Mouse (Mus musculus): ENCODE results near the gene Cnpy1. TPM values are rescaled to one million over a fixed set of nuclear protein-coding genes. Genes with fewer than 3 reads are reported as not detected.

Gene Cnpy1
- polyA plus RNA-seq, 1 experiment from 2014 or later, result 0.23 TPM

DNA sequence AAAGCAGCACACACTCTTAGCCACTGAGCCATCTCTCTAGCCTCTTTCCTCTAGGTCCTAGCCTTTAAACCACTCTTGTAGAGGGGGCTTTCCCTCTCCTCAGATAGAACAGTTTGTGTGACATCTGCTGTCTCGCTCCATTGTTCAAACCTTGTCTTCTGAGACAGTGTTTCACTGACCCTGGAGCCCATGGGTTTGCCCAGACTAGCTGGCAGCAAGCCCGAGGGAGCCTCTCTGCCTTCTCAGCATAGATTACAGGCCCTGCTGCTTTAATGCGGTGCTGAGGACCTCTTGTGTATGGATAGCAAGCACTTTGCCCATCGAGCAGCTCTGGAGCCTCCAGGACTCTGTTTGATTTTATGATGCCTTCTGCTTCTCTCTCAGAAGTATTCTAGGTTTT lies 8.6 kb downstream of the Cnpy1 start:
- H3K36me3 ChIP-seq (ENCODE audit: control insufficient read depth, insufficient read depth, low read length), result no peaks in the 10 kb centered on the region
- no peak overlapping the region for H3K27ac ChIP-seq (ENCODE audit: low read depth)
- H3K9ac ChIP-seq (ENCODE audit: low read length), result no peak overlapping the region
- 55% methylated on average over 4 of the region's 4 CpGs for WGBS
- H3K27me3 ChIP-seq (replicated peaks; ENCODE audit: control insufficient read depth, insufficient read depth, low read length), result no peaks in the 10 kb centered on the region
- no peaks in the 10 kb centered on the region for H3K4me1 ChIP-seq (replicated peaks; ENCODE audit: control insufficient read depth, insufficient read depth, low read length)
- H3K9me3 ChIP-seq (ENCODE audit: control insufficient read depth, low read length), result no peaks in the 10 kb centered on the region
- no peak overlapping the region for H3K4me3 ChIP-seq (ENCODE audit: low read depth, low read length)
- no peak for ATAC-seq (replicated peaks; ENCODE audit: low FRiP score, low TSS enrichment, low read depth)
- H3K4me2 ChIP-seq (ENCODE audit: low read length), result no peak overlapping the region
- no peak for DNase-seq (ENCODE audit: low spot score)

DNA sequence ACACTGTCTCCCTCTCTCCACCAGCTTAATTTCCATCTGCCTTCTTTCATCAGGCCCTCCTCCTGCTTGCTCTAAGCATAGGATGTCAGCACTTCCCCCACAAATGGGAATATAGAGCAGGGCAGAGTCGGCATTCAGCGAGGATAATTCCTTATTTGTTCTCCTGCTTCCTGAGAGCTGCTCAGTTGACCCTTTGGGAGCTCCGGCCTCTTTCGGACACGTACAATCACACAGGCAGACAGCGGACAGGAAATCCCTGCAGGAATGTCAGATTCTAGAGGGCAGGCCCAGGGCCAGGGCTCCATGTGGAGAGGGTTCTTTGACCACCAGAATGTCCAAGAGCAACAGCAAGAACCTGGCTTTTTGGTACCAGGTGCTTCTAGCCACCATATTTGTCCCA lies 9.5 kb downstream of the Cnpy1 start:
- Histone ChIP-seq H3K9ac (ENCODE audit: low read length) (no peak overlapping the region), H3K4me3 (ENCODE audit: low read depth, low read length) (no peak overlapping the region), H3K27ac (ENCODE audit: low read depth) (no peak overlapping the region), H3K36me3 (ENCODE audit: control insufficient read depth, insufficient read depth, low read length) (no peaks in the 10 kb centered on the region), H3K9me3 (ENCODE audit: control insufficient read depth, low read length) (no peaks in the 10 kb centered on the region), H3K4me1 (replicated peaks; ENCODE audit: control insufficient read depth, insufficient read depth, low read length) (no peaks in the 10 kb centered on the region), H3K4me2 (ENCODE audit: low read length) (no peak overlapping the region), H3K27me3 (replicated peaks; ENCODE audit: control insufficient read depth, insufficient read depth, low read length) (no peaks in the 10 kb centered on the region)
- ATAC-seq (replicated peaks; ENCODE audit: low FRiP score, low TSS enrichment, low read depth), result no peak
- WGBS, result 37% methylated on average over 6 of the region's 6 CpGs
- DNase-seq (ENCODE audit: low spot score), result no peak

DNA sequence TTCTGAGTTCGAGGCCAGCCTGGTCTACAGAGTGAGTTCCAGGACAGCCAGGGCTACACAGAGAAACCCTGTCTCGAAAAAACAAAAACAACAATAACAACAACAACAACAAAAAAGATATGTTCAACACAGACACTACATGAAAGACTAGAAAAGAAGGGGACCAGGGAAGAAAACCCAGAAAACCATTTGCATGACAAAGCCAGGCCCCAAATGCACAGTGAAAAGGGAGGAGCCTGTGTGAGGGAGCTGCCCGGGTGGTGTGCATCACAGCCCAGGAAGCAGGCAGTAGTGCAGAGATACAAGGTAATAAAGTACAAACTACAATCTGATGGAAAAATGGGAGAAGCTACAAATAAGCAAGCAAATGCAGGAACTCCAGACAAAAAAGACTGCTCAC lies 13.5 kb downstream of the Cnpy1 start:
- WGBS, result 81% methylated on average over 3 of the region's 3 CpGs
- H3K4me1 ChIP-seq (replicated peaks; ENCODE audit: control insufficient read depth, insufficient read depth, low read length), result no peaks in the 10 kb centered on the region

DNA sequence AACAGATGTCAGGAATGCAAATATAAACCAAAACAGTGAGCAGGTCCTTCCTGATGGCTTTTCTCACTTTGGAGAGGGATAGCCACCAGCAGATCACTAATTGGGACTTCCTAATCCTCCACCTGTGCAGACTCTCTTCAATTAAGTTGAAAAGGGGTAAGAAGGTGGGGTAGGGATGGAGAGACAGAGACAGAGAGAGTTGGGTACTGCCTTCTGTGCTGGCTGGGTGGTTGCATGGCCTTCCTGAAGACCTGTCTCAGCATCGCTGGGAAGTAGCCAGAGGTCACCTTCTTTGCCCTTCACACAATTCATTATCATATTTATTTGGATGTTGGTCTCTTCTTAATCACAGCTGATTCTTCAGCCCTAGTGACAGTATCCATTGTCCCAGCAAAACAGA lies 26.0 kb downstream of the Cnpy1 start:
- no peak overlapping the region for H3K9ac ChIP-seq (ENCODE audit: low read length)
- H3K27ac ChIP-seq (ENCODE audit: low read depth), result no peak overlapping the region
- ATAC-seq (replicated peaks; ENCODE audit: low FRiP score, low TSS enrichment, low read depth), result no peak
- no peaks in the 10 kb centered on the region for H3K9me3 ChIP-seq (ENCODE audit: control insufficient read depth, low read length)
- H3K4me3 ChIP-seq (ENCODE audit: low read depth, low read length), result no peak overlapping the region
- no peaks in the 10 kb centered on the region for H3K36me3 ChIP-seq (ENCODE audit: control insufficient read depth, insufficient read depth, low read length)
- H3K27me3 ChIP-seq (replicated peaks; ENCODE audit: control insufficient read depth, insufficient read depth, low read length), result peaks cover 17% of the 10 kb centered on the region; the same call in 1 of the 2 replicates
- WGBS, result 83% methylated on average over 1 of the region's 1 CpGs
- DNase-seq (ENCODE audit: low spot score), result no peak
- H3K4me1 ChIP-seq (replicated peaks; ENCODE audit: control insufficient read depth, insufficient read depth, low read length), result no peaks in the 10 kb centered on the region
- no peak overlapping the region for H3K4me2 ChIP-seq (ENCODE audit: low read length)

More for the DNA sequence above, 13.5 kb downstream of the Cnpy1 start:
- H3K4me2 ChIP-seq (ENCODE audit: low read length), result no peak overlapping the region
- no peak for DNase-seq (ENCODE audit: low spot score)
- no peaks in the 10 kb centered on the region for H3K9me3 ChIP-seq (ENCODE audit: control insufficient read depth, low read length)
- no peak overlapping the region for H3K27ac ChIP-seq (ENCODE audit: low read depth)
- no peaks in the 10 kb centered on the region for H3K27me3 ChIP-seq (replicated peaks; ENCODE audit: control insufficient read depth, insufficient read depth, low read length)
- H3K4me3 ChIP-seq (ENCODE audit: low read depth, low read length), result no peak overlapping the region
- no peak for ATAC-seq (replicated peaks; ENCODE audit: low FRiP score, low TSS enrichment, low read depth)
- H3K9ac ChIP-seq (ENCODE audit: low read length), result no peak overlapping the region
- H3K36me3 ChIP-seq (ENCODE audit: control insufficient read depth, insufficient read depth, low read length), result no peaks in the 10 kb centered on the region

DNA sequence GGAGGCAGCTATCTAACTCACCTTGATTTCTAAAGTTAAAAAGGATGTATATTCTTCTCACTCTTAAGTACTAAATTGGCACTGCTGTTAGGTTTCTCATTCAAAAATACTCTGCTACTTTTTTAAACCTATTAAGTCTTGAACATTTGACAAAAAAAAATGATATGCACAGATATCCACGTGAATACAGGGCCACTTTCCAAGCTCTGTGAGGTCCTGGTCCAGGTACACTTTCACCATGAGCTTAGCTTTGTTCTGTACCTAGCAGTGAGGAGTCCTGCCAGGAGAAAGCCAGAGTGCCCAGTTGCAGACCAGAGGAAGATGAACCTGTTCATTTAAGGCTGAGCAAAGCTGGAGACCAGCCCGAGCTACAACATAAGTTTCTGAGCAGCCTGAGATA lies 32.2 kb downstream of the Cnpy1 start:
- Histone ChIP-seq H3K36me3 (ENCODE audit: control insufficient read depth, insufficient read depth, low read length) (no peaks in the 10 kb centered on the region), H3K9ac (ENCODE audit: low read length) (no peak overlapping the region), H3K4me3 (ENCODE audit: low read depth, low read length) (no peak overlapping the region), H3K4me2 (ENCODE audit: low read length) (no peak overlapping the region), H3K9me3 (ENCODE audit: control insufficient read depth, low read length) (no peaks in the 10 kb centered on the region), H3K27me3 (replicated peaks; ENCODE audit: control insufficient read depth, insufficient read depth, low read length) (peaks cover 76% of the 10 kb centered on the region), H3K4me1 (replicated peaks; ENCODE audit: control insufficient read depth, insufficient read depth, low read length) (no peaks in the 10 kb centered on the region; the same call in 1 of the 2 replicates), H3K27ac (ENCODE audit: low read depth) (no peak overlapping the region)
- DNase-seq (ENCODE audit: low spot score), result peak; percentile 6
- ATAC-seq (replicated peaks; ENCODE audit: low FRiP score, low TSS enrichment, low read depth), result no peak
- 62% methylated on average over 2 of the region's 2 CpGs for WGBS

DNA sequence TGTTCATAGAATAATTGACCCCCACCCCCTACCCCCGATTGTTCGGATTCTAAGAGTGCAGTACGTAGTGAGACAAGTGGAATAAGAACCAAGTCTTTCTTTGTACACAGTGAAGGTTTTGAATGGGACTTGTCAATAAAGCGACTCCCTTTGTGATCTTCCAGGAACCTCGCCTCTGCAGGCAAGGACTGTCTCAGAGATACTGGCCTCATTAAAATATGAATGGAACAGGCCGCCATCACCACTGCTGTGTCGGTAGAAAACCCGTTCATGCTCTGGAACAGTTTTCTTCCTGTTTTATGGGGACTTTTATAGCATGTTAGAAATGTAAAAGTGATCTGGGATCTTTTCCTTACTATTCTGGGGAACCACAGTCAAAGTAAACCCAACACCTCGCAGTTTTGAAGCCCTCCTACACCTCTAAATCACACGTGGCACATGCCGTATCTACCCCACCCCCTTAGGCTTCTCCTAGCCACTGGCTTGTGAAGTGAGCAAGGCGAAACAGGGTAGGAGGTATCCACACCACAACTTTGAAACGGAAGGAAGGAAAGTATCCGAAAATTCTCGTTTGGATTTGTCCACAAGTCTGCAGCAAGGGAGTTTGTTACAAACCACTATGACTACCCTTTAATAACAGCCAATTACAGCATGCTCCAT lies 33.8 kb downstream of the Cnpy1 start:
- ATAC-seq (replicated peaks; ENCODE audit: low FRiP score, low TSS enrichment, low read depth) (no peak), DNase-seq (ENCODE audit: low spot score) (peak; percentile 51)
- WGBS, result 3% methylated on average over 15 of the region's 15 CpGs
- H3K36me3 ChIP-seq (ENCODE audit: control insufficient read depth, insufficient read depth, low read length), result no peaks in the 10 kb centered on the region
- no peaks in the 10 kb centered on the region; the same call in 1 of the 2 replicates for H3K4me1 ChIP-seq (replicated peaks; ENCODE audit: control insufficient read depth, insufficient read depth, low read length)
- H3K9ac ChIP-seq (ENCODE audit: low read length), result no peak overlapping the region
- H3K27ac ChIP-seq (ENCODE audit: low read depth), result no peak overlapping the region
- H3K9me3 ChIP-seq (ENCODE audit: control insufficient read depth, low read length), result no peaks in the 10 kb centered on the region
- H3K4me2 ChIP-seq (ENCODE audit: low read length), result no peak overlapping the region
- H3K27me3 ChIP-seq (replicated peaks; ENCODE audit: control insufficient read depth, insufficient read depth, low read length), result peaks cover 91% of the 10 kb centered on the region
- no peak overlapping the region for H3K4me3 ChIP-seq (ENCODE audit: low read depth, low read length)

DNA sequence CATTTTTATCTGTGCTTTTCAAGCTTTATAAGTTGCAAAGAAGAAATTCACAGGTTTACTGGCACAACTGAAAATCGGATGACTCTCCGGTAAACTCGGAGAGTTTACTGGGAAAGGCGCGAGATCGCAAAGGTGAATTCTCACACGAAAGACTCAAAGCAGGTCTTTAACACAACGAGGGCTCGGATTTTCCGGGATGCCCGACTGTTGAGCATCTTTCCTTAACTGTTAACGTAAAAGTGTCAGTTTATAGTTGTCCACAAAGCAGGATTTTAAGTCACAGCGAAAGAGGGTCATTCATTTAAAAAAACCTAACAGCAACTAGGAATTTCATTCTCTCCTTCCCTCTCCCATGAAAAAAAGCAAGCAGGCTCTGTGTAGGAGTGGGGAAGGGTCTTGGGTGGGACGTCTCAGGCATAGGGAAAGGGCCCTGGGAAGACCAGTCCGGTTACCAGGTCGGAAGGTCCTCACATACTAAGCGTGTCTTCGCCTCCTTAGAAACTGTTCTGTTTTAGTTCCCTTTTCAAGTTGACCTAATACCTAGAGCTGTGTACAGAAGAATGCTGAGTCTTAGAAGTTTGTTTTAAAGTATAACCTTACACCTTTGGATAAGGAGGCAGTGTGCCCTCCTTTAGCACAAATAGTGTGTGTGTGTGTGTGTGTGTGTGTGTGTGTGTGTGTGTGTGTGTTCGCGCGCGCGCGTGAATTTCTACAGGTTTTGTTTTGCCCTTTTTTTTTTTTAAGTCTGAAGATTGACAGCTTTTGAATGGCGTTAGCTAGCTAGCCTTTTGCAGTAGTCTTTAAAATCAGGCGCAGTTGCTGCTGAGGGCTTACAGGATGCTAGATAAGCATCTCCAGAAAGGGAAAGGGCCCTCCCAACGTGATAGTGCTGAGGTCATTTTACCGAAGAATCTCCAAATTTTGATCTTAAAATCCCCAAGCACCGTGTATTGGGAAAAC lies 34.7 kb downstream of the Cnpy1 start:
- no peaks in the 10 kb centered on the region; the same call in 1 of the 2 replicates for H3K4me1 ChIP-seq (replicated peaks; ENCODE audit: control insufficient read depth, insufficient read depth, low read length)
- WGBS, result 2% methylated on average over 29 of the region's 29 CpGs
- H3K9me3 ChIP-seq (ENCODE audit: control insufficient read depth, low read length), result no peaks in the 10 kb centered on the region
- peaks cover 97% of the 10 kb centered on the region for H3K27me3 ChIP-seq (replicated peaks; ENCODE audit: control insufficient read depth, insufficient read depth, low read length)
- H3K4me3 ChIP-seq (ENCODE audit: low read depth, low read length), result no peak overlapping the region
- no peaks in the 10 kb centered on the region for H3K36me3 ChIP-seq (ENCODE audit: control insufficient read depth, insufficient read depth, low read length)
- H3K4me2 ChIP-seq (ENCODE audit: low read length), result no peak overlapping the region
- H3K9ac ChIP-seq (ENCODE audit: low read length), result no peak overlapping the region
- H3K27ac ChIP-seq (ENCODE audit: low read depth), result no peak overlapping the region
- no peak for ATAC-seq (replicated peaks; ENCODE audit: low FRiP score, low TSS enrichment, low read depth)
- peak; percentile 59 for DNase-seq (ENCODE audit: low spot score)

DNA sequence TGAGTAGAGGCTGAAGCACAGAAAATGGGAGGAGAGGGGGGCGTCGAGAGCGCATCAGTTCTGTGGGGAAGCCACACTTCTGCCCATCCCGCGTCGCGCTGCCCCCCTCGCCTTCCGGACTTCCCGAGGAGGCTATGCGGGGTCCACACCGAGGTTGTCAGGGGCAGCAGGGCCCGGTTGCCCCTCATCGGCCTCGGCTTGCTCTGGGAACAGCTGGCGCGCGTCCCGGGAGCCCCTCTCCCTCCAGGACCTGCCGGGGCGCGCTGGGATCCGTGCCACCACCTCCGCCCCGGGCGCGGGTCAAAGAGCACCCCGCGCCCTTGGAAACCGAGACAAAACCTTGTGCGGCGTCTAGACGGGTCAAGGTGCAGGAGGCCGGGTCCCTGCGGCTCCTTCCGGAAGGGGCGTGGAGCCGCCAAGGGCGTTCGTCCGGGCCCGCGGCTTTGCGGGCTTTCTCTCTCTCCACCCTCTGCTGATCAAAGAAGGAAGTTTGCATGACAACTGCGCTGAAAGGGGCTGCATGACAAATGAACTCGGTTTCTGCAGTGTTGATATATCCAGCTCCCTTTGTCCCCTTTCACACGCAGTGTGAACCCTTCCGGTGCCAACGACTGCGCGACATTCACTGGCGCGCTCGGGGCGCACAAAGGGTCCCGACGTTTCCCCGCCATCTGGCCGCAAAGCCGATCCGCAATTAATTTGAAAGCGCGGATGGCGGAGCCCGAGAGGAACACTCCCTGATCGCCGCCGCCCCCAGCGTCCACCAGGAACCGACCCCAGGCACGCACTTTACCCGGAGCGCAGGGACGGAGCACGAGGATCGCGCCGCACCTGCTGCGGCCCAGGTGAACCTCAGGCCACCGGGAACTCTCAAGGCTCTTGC lies 35.8 kb downstream of the Cnpy1 start:
- no peak for ATAC-seq (replicated peaks; ENCODE audit: low FRiP score, low TSS enrichment, low read depth)
- Histone ChIP-seq H3K4me3 (ENCODE audit: low read depth, low read length) (peak overlapping the region; percentile 32), H3K27ac (ENCODE audit: low read depth) (no peak overlapping the region), H3K4me2 (ENCODE audit: low read length) (peak overlapping the region; percentile 54), H3K27me3 (replicated peaks; ENCODE audit: control insufficient read depth, insufficient read depth, low read length) (peaks cover 95% of the 10 kb centered on the region), H3K9ac (ENCODE audit: low read length) (no peak overlapping the region), H3K4me1 (replicated peaks; ENCODE audit: control insufficient read depth, insufficient read depth, low read length) (no peaks in the 10 kb centered on the region; the same call in 1 of the 2 replicates), H3K9me3 (ENCODE audit: control insufficient read depth, low read length) (no peaks in the 10 kb centered on the region), H3K36me3 (ENCODE audit: control insufficient read depth, insufficient read depth, low read length) (no peaks in the 10 kb centered on the region)
- DNase-seq (ENCODE audit: low spot score), result peak; percentile 75
- WGBS, result under 1% methylated on average over 79 of the region's 80 CpGs

Data from intestine, embryonic 14.5 days (tissue).